Mouse (Mus musculus) retina, embryonic 14.5 days (tissue): ENCODE data around the gene Mus81.

Experiments used
- DNase-seq: peaks from one replicate; pipeline ENCODE4 v3.0.0-alpha.2; 2015; ENCODE audit warnings: low spot score

Mus81 gene

DNA sequence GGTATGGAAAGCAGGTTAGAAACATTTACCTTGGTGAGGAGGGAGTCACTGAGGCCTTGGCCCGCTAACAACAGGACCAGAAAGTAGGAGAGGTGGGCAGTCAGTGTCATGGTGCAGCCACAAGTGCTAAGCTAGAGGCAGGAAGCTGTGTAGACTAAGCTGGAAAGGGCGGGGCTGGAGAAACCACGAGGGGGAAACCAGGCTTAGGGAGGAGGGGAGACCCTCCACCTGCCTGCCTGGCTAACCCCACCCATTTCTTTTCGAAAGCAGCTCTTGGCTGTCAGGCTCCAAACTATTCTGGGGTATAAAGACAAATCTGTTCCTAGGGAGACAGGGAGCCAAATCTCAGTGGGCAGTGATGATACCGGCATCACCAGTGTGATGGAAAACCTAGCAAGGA lies 19.8 kb downstream of the Mus81 start, which contains the start of gene Ctsw:
TSS of gene Ctsw (minus strand) at position 134 of the 400 bp plus-strand sequence.
- DNase-seq: no peak

DNA sequence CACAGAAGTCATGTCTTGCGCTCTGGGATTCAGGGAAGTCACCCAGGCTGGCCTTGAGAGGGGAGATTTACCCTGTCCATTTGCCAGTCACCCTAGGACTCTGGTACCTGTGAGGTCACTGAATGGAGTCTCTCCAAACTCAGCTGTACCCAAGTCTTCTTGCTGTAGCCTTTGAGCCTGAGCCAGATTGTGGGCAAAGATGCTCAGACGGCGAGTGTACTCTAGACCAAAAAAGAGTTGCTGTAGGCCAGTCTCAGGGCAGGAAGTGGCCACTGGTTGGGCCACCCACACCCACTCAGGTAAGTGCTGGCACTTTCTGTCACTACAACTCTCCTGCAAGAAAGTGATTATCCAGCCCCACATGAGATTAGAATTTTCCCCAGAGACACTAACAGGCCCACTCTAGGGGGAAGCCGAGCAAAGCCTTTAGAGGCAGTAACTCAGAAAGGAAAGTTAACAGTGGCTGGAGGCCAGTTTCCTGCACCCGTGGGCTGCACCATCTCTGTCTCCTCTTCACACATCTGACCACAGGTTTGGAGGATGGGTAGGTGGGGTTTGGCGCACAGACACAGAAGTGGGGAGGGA lies 21.2 kb downstream of the Mus81 start:
- no peak for DNase-seq

DNA sequence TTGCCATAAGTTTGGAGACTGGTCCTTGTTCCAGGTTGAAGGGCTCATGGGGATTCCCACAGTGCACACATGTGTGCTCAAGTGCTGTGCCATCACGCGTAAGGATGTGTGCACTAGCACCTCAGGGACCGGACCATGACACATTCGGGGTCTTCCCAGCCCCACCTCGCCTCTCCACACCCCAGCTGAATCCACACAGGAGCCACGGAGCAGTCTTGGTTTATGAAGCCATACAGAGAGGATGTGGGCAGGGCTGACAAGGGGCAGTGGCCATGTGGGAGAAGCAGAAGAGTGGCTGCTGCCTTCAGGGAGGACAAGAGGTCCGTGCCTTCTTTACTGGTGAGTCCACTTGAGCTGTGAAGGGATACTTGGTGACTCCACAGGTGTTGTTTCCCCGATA lies 23.2 kb downstream of the Mus81 start:
- no peak for DNase-seq

DNA sequence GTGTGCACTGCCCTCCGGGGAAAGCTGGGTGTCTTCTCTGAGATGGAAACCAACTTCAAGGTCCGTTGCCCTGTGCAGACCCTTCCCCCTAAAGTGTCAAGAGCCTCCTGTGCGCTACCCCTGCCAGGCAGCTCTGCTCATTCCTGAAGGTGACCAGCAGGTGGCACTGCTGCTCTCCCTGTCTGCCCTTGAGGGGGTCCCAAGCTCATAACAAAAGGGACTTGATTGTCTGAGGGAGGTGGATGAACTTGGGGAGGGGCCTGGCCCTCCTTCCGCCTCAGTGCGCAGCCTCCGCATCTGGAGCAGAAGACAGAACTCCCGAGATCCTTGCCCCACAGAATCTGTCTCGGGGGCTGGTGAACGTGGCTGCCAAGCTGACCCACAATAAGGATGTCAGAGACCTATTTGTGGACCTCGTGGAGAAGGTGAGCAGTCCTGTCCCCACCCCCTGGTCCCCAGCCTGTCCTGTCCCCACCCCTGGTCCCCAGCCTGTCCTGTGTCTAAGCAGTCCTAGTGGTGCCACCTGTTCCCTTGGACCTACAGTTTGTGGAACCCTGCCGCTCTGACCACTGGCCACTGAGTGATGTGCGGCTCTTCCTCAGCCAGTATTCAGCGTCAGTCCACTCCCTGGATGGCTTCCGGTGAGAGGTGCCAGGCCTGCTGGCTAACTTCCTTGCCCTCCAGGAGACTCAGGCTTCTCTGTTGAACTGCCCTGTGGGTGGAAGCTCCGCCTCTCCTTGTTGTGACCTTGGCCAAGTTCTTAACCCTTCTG lies 24.2 kb downstream of the Mus81 start:
- DNase-seq: peak; percentile 92

DNA sequence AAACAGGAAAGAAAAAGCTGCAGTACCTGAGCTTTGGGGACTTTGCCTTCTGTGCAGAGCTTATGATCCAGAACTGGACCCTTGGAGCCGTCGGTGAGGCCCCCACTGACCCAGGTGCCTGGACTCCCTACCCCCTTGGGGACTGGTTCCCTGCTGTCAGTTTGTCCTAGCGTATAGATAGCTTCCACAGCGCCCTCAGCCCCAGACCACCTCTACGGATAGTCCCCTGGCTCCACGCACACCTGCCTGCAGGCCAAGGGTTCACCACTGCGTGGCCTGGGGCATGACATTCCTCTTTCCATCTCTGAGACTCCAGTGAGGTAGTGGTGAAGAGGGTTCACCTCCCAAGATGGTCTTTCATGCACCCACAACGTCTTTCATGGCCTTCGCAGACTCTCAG lies 25.0 kb downstream of the Mus81 start:
- no peak for DNase-seq

DNA sequence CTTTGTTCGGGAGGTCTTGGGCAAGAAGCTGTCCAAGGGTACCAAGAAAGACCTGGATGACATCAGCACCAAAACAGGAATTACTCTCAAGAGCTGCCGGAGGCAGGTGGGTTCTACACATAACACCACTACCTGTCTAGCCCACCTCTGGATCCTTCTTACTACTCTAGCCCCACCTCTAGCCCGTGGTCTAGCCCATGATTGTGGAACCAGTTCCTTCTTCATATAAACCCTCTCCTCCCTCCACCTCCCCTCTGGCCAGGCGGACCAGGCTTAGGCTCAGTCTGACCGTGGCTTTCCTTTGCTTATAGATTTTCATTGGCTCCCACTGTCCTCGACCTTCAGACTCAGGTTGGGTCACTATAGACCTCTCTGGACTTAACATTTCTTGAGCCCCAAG lies 26.8 kb downstream of the Mus81 start:
- no peak for DNase-seq

DNA sequence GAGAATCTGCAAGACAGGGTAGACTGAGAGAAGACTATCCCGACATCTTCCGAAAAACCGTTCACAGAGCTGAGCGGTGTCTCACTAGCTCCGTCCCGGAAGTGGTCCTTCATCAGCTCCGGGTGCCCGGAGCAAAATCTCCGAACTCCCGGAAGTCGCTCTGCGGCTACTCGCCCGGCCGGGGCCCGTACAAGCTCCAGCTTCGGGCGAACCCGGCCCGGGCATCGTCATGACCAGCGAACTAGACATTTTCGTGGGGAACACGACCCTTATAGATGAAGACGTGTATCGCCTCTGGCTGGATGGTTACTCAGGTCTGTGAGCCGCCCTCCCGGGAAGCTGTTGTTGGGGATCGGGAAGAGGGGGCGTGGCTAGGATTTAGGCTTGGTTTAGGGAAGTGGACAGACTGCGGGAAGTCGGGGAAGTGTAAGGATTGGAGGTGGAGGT lies 27.7 kb downstream of the Mus81 start, which contains the start of gene Fibp:
TSS of gene Fibp (plus strand) at position 151 of the 447 bp plus-strand sequence.
- peak; percentile 93 for DNase-seq

DNA sequence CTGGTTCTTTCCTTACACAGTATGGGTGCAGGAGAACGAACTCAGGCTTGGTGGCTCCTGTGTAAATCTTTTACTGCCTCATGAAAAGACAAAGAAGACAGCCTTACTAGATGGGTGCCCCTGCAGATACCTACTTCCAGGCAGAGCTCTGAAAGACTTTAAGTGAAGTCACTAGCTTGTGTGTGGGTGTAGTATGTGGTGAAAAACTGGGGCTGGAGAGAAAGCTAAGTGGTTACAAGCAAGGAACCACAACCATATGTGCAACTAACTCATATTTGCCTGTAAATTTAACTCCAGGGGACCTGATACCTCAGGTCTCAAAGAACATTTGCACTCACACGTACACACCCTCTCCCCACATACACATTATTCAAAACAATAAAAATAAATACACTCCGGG lies 28.3 kb downstream of the Mus81 start:
- DNase-seq: no peak

DNA sequence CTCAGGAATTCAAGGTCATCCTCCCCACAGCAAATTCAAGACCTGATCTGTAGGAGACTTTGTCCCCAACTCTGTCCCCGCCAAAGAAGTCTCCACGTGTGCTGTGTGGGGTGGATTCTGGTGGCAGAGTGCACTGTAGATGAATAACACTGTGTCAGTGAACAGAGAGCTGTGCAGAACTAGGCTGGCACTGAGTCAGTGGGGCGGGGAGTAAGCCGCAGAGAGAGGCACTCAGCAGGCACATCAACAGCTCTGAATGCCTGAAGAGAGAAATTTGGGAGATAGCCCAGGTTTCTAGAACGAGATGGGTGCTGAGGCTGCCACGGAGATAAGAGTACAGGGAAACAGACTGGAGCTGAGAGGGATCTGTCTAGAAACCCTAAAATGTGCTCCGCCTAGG lies 29.2 kb downstream of the Mus81 start:
- DNase-seq: no peak

DNA sequence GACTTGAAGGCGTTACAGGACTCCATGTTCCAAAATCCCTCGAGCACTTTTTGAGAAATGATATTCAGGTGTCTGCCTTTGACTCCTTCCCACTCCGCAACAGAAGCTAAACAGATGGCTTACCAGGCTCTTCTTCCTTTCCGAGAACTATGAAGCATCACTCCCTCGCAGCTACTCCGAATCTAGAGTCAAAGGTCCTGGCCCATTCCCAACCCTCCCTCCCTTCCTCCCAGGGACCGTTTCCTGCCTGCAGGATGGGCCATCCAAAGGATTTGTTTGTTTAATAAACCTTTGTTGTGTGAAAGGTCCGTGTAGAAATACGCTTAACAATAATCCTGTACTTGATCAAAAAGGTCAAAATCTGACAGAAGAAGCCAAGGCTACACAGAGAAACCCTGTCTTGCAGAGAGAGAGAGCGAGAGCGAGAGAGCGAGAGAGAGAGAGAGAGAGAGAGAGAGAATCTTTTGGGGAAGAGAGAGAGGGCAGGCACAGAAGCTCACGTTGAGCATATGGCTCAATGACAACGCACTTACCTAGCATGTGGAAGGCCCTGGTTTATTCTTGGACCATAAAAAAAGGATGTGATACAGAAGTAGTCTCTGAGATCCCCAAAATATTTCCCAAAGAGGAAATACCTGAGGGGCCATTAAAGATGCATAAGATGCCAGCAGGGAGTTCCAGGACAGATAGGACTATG lies 30.3 kb downstream of the Mus81 start, which contains the start of gene Ccdc85b:
TSS of gene Ccdc85b (minus strand) at position 149 of the 697 bp plus-strand sequence.
- DNase-seq: no peak

DNA sequence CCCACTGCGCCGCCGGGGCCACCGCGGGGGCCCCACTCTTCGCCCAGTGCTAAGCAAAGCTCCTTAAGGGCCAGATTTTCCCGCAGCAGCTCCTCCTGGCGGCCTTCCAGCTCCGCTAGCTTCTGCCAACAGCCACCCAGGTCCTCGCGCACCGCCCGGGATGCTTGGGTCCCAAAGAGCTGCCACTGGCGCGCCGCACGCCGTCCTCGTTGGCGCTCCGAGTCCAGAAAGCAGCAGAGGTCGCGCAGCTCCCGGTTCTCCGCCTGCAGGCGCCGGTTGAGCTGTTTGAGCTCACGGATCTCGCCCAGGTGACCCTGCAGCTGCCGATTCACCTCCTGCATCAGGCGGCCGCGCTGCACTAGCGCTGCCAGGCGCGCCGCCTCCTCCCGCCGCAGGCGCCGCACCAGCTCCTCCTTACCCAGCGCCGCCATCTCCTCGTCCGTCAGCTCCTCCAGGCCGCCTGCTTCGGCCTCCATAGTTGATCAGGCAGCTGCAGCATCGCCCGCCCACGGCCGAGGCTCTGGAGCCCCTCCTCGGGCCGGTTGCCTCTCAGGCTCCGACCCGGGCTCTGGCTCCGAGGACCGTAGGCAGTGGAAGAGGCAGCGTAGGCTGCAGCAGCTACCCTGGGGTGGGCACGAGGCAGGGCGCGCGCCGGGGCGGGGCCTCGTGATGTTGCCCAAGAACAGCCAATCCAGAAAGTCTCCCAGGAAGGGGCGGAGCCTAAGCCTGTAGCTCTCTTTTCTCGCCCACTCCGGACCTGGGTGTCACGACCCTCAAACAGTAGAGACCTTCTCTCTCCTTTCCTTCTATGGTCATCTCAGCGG lies 31.1 kb downstream of the Mus81 start:
- DNase-seq: peak; percentile 96

DNA sequence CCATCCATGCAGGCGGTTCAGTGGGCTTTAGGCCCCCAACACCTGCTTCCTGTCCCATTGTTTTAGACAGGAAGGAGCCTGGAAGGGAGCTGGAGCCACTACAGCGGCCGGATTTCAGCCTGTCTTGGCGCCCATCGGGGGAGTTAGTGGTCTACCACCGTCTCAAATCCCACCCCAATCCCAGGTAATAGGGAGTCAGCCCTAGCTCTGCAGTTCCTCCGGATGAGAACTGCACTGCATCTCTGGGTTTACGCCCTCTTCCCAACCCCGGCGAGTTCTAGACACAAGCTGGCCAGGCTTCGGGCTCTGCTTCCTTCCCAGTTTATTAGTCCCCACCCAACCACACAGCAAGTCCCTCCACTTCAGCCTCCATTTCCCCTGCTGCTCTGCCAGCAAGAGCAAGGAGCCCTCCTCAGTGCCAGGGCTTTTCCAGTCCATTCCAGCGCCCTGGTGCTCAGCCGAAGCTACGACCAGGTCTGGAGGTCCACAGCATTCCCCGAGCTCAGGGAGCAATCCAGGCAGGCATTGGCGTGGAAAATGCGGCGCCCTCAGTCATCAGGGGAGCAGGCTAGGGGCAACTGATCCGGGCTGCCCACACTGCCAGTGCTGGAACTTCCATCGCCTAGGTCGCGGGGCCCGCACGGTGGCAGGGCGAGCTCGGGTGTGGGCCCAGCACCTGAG lies 31.8 kb downstream of the Mus81 start:
- no peak for DNase-seq

DNA sequence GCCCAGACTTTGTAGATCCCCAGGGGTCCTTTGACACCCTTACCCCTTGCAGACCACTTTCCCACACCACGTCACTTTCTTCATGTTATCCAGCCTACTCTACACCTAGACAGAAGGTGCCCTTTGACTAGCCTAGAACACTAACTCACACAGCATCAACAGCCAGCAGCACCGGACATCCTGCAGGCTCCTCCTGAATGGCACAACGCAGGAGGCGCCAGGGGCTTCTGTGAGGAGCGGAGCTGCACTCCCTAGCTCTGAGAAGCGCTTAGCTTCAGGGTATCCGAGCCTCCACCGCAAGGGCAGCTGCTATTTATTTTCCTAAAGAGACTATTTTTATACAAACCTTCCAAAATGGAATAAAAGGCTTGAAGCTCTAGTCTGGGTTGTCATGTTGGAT lies 32.6 kb downstream of the Mus81 start:
- DNase-seq: no peak

DNA sequence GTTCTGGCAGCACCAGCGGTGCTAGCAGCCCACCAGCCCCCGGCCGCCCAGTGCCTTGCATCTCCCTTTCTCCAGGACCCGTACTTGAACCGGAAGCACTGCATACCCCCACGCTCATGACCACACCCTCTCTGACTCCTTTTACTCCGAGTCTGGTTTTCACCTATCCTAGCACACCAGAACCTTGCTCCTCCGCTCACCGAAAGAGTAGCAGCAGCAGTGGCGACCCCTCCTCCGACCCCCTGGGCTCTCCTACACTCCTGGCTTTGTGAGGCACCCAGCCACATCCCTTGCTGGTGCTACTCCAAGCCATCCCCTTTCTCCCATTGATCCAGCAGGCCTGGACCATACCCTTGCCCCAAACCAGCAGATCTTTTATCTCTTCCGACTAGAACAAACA lies 33.2 kb downstream of the Mus81 start:
- DNase-seq: no peak

DNA sequence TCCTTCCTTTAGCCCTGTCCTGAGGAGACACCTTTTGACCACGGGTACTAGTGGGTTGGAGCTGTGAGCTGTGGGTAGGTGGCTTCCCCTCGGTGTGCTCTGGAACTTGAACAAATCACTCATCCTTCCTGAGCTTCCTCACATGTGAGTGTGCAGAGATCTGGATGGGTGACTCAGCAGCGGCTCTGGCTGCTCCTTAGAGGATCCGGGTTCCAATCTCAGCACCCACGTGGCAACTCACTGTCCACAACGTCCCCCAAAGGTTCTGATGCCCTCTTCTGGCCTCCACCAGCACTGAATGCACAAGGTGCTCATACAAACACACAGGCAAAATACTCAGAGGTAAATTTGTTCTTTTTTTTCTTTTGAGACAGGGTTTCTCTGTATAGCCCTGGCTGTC lies 36.4 kb downstream of the Mus81 start:
- DNase-seq: no peak

DNA sequence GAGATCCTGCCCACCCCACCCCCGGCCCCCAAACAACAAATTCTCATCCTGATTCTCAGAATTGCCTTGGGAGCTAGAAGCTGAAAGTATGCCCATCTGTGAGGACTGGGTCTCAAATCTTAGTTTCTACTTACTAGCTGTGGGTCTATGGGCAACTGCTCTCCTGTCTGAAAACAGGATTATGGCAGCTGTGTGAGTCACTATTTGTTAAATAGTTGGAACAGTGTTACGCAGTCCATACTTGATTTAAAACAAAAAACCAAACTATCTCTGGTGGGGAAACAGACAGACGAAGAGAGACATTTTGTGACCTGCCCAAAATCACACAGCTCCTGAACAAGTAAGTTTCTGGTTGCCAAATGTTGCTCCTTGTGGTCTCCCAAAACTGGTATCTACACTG lies 38.5 kb downstream of the Mus81 start:
- DNase-seq: no peak

DNA sequence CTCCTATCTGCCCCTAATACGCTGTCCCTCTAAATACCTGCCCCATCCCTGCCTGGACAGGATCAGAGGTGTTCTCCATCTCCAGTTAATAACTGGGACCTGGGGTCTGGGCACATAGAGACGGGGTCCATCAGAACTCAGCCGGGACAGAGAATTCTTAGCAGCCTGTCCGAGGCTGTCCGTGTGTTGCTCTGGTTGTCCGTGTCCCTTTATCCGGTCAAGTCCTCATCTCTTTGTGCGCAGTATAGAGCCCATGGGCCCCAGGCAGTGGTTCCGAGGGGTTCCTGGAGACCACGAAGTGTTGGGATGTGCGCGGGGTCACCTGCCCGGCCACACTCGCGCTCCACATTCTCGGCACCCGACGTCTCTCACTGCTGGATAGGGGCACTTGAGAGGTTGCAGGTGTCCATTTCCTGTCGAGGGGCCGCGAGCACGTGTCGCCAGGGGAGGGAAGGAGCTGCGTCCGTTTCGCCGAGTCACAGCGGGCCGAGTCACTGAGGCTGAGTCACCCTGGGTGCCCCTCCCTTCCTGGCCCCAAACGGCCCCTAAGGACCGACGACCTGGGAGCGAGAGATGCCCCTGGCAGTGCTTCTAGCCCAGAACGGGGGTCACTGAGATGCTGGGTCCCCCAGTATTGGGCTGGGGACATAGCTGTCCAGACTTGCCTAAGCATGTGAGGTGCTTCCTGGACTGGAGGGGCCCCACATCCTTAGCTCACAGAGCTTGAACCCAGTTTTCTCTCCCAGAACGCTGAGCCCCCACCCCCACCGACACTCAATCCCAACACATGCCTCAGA lies 39.6 kb downstream of the Mus81 start:
- DNase-seq: no peak

DNA sequence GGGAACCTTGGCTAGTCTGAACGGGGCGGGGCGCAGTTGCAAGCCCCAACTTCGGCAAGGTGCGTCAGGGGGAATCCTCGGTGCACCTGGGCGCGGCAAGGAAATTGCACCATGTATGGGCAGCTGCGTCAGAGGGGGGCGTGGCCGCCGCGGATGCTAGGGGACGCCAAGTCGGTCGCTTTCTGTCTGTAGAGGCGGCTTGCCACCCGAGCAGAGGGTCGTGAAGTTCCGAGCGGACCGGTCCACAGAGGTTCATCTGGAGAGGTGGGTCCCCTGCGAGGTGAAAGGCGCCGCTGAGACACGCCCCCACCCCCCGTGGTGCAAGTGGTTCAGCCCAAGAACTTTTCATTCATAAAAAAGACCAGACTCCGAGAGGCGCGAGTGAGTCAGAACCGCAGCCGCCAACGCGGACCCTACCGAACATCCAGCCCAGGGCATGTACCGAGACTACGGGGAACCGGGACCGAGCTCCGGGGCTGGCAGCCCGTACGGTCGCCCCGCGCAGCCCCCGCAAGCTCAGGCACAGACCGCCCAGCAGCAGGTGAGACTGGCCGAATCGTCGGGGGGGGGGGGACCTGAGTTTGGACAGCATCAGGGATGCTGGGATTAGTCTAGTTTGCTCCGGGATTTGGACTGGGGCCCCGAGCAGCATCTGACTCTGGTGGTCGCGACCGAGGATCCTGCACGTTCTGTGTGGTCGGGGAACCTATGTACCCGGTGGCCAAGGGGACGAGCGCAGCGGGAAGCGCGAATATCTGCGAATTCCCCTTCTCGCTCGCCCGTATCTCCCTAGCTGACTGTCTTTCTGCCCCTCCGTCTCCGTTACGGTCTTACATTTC lies 40.5 kb downstream of the Mus81 start, which contains the start of gene Fosl1:
TSS of gene Fosl1 (plus strand) at position 33 of the 839 bp plus-strand sequence.
- peak; percentile 61 for DNase-seq

DNA sequence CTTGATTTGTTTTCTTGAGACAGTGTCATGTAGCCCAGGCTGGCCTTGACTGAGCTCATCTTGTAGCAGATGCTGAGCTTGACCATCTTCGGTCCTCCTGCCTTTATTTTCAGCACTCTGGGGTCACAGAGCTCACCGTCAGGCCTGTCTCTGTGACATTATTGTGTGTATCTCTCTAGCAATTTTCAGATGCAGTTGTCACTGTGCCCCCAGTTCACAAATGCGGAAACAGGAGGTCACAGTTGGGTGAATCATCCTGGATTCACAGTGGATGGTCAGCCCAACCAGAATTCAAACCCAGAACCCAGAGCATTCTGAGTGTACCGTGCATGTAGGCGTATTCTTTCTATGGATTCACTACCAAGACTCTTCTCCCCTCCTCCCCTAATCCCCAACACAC lies 42.5 kb downstream of the Mus81 start:
- DNase-seq: no peak

DNA sequence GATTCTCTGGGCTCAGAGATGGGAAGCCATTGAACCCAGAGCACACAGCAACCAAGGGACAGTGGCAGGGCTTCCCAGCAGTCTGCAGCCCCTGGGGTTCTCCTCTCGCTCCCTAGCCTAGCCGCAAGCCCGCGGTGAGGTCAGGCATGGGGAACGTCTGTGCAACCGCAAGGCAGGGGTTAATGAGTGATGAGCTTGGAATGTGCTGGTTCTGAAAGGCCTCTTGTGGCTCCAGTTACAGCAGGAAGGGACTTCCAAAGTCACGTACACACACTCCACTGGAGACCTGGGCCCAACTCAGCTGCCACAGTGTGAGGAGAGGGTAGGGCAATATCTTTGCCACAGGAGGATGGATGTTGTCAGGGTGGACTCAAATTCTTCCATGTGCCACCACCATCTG lies 43.2 kb downstream of the Mus81 start:
- no peak for DNase-seq
